Mouse (Mus musculus): Measurements from ENCODE around the gene Cd36. TPM values are rescaled to one million over a fixed set of nuclear protein-coding genes. Genes with fewer than 3 reads are reported as not detected.

The Cd36 gene
- polyA plus RNA-seq, 1 experiment from 2014 or later: 5.0 TPM

- Histone ChIP-seq H3K4me1 (replicated peaks) (no peaks in the 10 kb centered on the region), H3K36me3 (no peaks in the 10 kb centered on the region), H3K4me3 (replicated peaks) (no peak overlapping the region), H3K9me3 (no peaks in the 10 kb centered on the region), H3K27me3 (no peaks in the 10 kb centered on the region), H3K27ac (no peak overlapping the region), H3K4me2 (replicated peaks) (no peak overlapping the region), H3K9ac (replicated peaks) (no peak overlapping the region)
- 85% methylated on average over 3 of the region's 3 CpGs for WGBS
- ATAC-seq: no peak
Measured at GRCm38 (mm10) chr5:17854127-17854923, 34.3 kb downstream of the Cd36 start.

DNA sequence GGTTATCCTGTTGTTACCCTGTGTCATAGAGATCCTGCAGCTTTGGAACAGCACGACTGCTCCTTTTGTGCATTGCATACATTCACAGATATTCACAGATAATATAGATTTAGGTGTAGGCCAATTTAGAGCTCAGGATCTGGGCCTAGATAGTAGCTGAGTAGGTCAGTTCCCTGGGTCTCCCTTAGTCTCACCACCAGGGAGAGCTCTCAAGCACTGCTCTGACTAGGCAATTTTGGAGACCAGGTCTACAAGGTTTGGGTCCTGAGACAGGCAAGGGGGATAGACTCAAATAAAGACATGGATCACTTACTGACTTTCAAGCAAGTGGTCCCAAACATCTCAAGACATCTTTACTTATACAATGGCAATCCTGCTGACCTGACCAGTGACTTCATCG, 38.0 kb downstream of the Cd36 start:
- no peaks in the 10 kb centered on the region for H3K9me3 ChIP-seq
- H3K4me2 ChIP-seq (replicated peaks): no peak overlapping the region
- no peak for ATAC-seq
- H3K9ac ChIP-seq (replicated peaks): no peak overlapping the region
- no peak overlapping the region for H3K27ac ChIP-seq
- no peaks in the 10 kb centered on the region for H3K36me3 ChIP-seq
- no peaks in the 10 kb centered on the region for H3K4me1 ChIP-seq (replicated peaks)
- no peak overlapping the region for H3K4me3 ChIP-seq (replicated peaks)
- no peaks in the 10 kb centered on the region for H3K27me3 ChIP-seq
- 78% methylated on average over 2 of the region's 2 CpGs for WGBS

DNA sequence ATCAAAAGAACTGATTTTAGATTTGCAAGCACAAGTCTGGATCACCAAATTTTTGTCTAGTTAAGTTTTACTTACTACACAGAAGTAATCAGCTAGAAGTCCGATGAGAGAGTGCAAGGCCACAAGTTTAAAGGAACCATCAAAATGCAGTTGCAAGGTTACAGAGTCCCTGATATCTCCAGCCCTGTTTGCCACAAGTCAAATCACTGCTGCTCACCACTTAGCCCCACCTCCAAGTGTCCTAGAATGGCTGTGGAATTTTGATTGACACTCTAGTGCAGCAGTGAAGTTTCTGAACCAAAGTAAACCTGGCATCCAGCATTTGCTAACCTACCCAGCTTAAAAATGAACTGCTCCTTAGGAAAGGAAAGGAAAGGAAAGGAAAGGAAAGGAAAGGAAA, 39.0 kb downstream of the Cd36 start:
- no peak for ATAC-seq
- no peaks in the 10 kb centered on the region for H3K4me1 ChIP-seq (replicated peaks)
- H3K4me2 ChIP-seq (replicated peaks): no peak overlapping the region
- no peak overlapping the region for H3K27ac ChIP-seq
- no peaks in the 10 kb centered on the region for H3K9me3 ChIP-seq
- no peak overlapping the region for H3K9ac ChIP-seq (replicated peaks)
- 76% methylated on average over 1 of the region's 1 CpGs for WGBS
- no peak overlapping the region for H3K4me3 ChIP-seq (replicated peaks)
- no peaks in the 10 kb centered on the region for H3K36me3 ChIP-seq
- no peaks in the 10 kb centered on the region for H3K27me3 ChIP-seq

GRCm38 (mm10) chr5:17848733-17849132, 39.9 kb downstream of the Cd36 start:
- Histone ChIP-seq H3K4me1 (replicated peaks) (no peaks in the 10 kb centered on the region), H3K9me3 (no peaks in the 10 kb centered on the region), H3K9ac (replicated peaks) (no peak overlapping the region), H3K36me3 (no peaks in the 10 kb centered on the region), H3K4me3 (replicated peaks) (no peak overlapping the region), H3K4me2 (replicated peaks) (no peak overlapping the region), H3K27ac (no peak overlapping the region), H3K27me3 (no peaks in the 10 kb centered on the region)
- no peak for ATAC-seq
- WGBS: 92% methylated on average over 2 of the region's 2 CpGs

DNA sequence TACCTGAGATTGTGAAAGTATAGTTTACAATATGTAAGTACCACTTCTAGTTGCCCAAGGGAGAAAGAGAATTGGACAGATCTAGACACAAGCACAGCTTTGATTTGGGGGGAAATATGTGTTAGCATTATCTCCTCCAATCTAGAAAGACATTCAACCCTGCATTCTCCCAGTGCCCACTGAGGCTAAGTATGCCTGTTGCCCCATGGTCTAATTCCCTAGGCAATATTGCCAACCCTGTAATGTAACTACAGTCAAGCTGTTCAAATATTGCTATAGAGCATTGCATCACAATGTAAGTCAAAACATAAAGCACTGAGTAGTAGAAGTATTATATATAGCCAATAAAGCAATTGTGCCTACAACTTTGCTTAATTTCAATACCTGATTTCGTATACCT, 40.3 kb downstream of the Cd36 start:
- no peak overlapping the region for H3K4me3 ChIP-seq (replicated peaks)
- no peak overlapping the region for H3K27ac ChIP-seq
- H3K4me2 ChIP-seq (replicated peaks): no peak overlapping the region
- no peak for ATAC-seq
- H3K9ac ChIP-seq (replicated peaks): no peak overlapping the region
- H3K27me3 ChIP-seq: no peaks in the 10 kb centered on the region
- H3K9me3 ChIP-seq: no peaks in the 10 kb centered on the region
- 88% methylated on average over 1 of the region's 1 CpGs for WGBS
- no peaks in the 10 kb centered on the region for H3K36me3 ChIP-seq
- no peaks in the 10 kb centered on the region for H3K4me1 ChIP-seq (replicated peaks)

GRCm38 (mm10) chr5:17843921-17844320, 44.7 kb downstream of the Cd36 start:
- 89% methylated on average over 3 of the region's 3 CpGs for WGBS
- H3K4me1 ChIP-seq (replicated peaks): no peaks in the 10 kb centered on the region
- H3K9ac ChIP-seq (replicated peaks): no peak overlapping the region
- no peak overlapping the region for H3K4me3 ChIP-seq (replicated peaks)
- no peak overlapping the region for H3K27ac ChIP-seq
- no peaks in the 10 kb centered on the region for H3K27me3 ChIP-seq
- H3K36me3 ChIP-seq: no peaks in the 10 kb centered on the region
- H3K9me3 ChIP-seq: no peaks in the 10 kb centered on the region
- H3K4me2 ChIP-seq (replicated peaks): no peak overlapping the region
- no peak for ATAC-seq

DNA sequence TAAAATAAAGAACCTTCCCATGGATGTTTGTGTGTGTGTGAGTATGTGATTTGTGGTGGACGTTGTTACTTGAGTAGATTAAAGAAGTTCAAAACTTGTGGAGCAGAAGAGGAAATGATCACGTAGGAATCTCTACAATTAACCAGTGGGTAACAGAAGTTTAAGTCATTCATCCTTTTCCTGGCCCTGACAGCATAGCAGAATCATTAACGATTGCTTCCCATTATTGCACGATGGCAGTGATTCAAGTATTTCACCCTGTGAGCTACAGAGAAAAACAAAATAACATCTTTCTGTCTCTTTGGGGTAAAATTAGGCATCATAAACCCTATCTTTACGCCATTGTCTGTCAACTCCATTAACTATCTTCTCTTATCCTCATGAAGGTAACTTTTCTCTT, 45.3 kb downstream of the Cd36 start:
- no peak overlapping the region for H3K4me2 ChIP-seq (replicated peaks)
- H3K9ac ChIP-seq (replicated peaks): no peak overlapping the region
- ATAC-seq: no peak
- H3K27me3 ChIP-seq: no peaks in the 10 kb centered on the region
- H3K27ac ChIP-seq: no peak overlapping the region
- H3K4me1 ChIP-seq (replicated peaks): no peaks in the 10 kb centered on the region
- H3K36me3 ChIP-seq: no peaks in the 10 kb centered on the region
- 88% methylated on average over 5 of the region's 5 CpGs for WGBS
- H3K4me3 ChIP-seq (replicated peaks): no peak overlapping the region
- no peaks in the 10 kb centered on the region for H3K9me3 ChIP-seq

DNA sequence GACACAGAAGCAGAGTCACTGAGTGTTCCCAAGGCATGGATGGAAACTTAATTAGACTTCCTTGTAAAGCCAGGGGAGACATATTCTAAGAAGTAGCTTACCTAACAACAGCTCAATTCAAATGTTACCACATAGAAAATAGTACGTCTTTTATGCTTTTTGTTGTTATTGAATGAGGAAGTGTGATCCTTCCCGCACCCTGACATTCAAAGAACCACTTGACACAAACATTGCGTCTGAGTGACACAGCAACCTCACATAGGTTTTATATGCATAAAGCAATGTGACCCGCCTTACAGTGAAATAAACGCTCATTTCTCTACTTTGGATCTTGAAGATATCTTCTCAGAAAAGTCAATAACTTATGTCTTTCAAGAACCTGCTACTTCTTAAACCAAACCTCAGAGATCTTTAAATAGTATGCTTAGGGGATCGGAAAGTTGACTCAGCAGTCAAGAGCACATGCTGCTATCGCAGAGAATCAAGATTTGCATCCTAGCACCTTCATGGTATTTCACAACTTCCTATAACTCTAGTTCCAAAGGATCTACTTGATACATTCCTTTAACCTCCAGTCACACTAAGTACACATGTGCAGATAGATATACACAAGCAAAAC, 46.4 kb downstream of the Cd36 start:
- no peak for ATAC-seq
- 90% methylated on average over 7 of the region's 7 CpGs for WGBS

DNA sequence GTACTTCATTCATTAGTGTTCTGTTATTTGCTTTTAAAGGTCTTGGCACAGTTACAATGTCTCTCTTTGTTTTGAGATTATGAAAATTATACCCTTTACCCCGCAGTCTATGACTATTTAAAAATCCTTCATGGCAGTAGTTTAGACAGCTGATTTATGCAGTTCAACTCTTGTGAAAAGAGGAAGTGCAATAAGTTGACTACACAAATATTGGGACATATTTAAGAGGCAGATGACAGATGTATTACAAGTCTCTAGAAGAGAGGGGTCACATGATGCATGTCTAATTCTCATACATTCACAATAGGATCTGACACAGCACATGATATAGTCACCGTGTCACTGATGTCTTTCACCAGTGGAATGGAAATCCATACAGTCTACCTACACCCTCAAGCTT, 49.1 kb downstream of the Cd36 start:
- Histone ChIP-seq H3K9ac (replicated peaks) (no peak overlapping the region), H3K27ac (no peak overlapping the region), H3K4me1 (replicated peaks) (no peaks in the 10 kb centered on the region), H3K9me3 (no peaks in the 10 kb centered on the region), H3K36me3 (no peaks in the 10 kb centered on the region), H3K4me3 (replicated peaks) (no peak overlapping the region), H3K27me3 (no peaks in the 10 kb centered on the region), H3K4me2 (replicated peaks) (no peak overlapping the region)
- WGBS: 80% methylated on average over 2 of the region's 2 CpGs
- no peak for ATAC-seq

More for the DNA sequence above, 46.4 kb downstream of the Cd36 start:
- Histone ChIP-seq H3K4me3 (replicated peaks) (no peak overlapping the region), H3K36me3 (no peaks in the 10 kb centered on the region), H3K9ac (replicated peaks) (no peak overlapping the region), H3K27me3 (no peaks in the 10 kb centered on the region), H3K9me3 (no peaks in the 10 kb centered on the region), H3K4me2 (replicated peaks) (no peak overlapping the region), H3K4me1 (replicated peaks) (no peaks in the 10 kb centered on the region), H3K27ac (no peak overlapping the region)

DNA sequence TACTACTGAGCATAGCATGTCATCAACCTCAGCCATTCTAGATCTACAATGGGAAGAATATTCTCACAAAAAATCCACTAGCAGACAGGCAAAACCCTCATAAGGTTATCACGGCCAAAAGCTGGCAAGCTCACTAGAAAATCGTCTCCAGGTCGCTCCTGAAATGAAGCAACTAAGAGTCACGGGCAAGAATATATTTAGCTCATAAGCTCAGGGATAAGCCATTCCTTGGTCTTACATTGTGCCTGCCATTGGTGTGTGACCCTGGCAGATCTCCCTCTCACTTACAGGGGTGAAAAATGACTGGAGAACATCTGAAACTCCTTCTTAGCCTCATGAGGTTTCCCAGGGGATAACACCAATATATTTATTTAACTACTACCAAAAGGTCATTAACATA, 52.2 kb downstream of the Cd36 start:
- Histone ChIP-seq H3K9me3 (no peaks in the 10 kb centered on the region), H3K27me3 (no peaks in the 10 kb centered on the region), H3K9ac (replicated peaks) (no peak overlapping the region), H3K4me2 (replicated peaks) (no peak overlapping the region), H3K4me3 (replicated peaks) (no peak overlapping the region), H3K27ac (no peak overlapping the region), H3K4me1 (replicated peaks) (no peaks in the 10 kb centered on the region), H3K36me3 (no peaks in the 10 kb centered on the region)
- no peak for ATAC-seq
- 83% methylated on average over 4 of the region's 4 CpGs for WGBS

DNA sequence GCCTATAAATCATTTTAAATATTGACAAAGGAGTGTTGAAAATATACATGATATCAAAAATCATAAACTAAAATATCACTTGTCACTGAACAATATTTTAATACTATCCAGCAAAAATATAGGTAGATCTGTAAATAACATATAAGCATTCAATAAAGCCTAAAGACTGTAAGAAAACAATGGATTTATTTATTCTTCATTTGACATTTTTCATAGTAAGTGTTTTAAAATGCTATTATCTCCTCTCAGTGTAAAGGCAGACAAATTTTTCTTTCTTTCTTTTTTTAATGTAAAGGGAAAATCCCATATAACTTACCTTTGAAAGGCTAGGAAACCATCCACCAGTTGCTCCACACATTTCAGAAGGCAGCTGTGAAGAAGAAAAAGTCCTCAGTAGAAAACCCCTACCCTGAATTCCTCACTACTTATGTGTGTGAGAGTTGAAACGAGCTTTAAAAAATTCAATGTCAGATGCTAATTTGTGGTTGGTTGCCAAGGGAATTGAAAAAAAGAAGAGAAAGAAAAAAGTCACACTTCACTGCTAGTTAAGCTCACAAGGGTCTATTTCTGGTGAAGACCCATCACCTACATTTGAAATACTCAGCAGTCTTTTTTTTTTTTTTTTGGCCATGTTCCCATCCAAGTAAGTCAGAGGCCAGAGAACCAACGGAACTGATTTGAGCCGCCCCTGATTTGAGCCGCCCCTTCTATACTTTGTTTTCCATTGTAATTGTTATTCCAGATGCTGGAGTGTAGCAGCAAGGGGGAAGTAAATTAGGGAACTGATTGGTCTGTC, 53.1 kb downstream of the Cd36 start:
- no peak overlapping the region for H3K4me3 ChIP-seq (replicated peaks)
- H3K27me3 ChIP-seq: no peaks in the 10 kb centered on the region
- H3K4me1 ChIP-seq (replicated peaks): no peaks in the 10 kb centered on the region
- H3K27ac ChIP-seq: no peak overlapping the region
- H3K9ac ChIP-seq (replicated peaks): no peak overlapping the region
- 27% methylated on average over 4 of the region's 4 CpGs for WGBS
- H3K36me3 ChIP-seq: no peaks in the 10 kb centered on the region
- no peaks in the 10 kb centered on the region for H3K9me3 ChIP-seq
- ATAC-seq: no peak
- H3K4me2 ChIP-seq (replicated peaks): no peak overlapping the region

DNA sequence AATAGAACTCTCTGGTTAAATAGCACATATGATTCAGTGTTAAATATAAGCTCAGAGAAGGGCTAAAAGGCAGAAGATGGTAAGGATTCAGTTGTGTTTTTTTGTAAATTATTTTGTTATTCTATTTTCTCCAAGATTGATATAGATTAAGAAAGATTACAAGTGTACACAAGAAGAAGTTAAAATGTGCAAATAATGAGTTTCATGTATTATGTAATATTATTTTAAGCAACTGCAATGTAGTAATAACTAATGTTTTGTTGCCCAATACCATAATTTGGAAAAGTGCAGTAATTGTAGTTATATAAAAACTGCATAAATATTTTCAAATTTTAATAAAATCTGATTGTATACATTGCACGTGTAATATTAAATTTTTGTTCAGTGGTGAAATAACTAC, 54.8 kb downstream of the Cd36 start:
- Histone ChIP-seq H3K4me3 (replicated peaks) (no peak overlapping the region), H3K9ac (replicated peaks) (no peak overlapping the region), H3K4me1 (replicated peaks) (no peaks in the 10 kb centered on the region), H3K27ac (no peak overlapping the region), H3K4me2 (replicated peaks) (no peak overlapping the region), H3K9me3 (no peaks in the 10 kb centered on the region), H3K27me3 (no peaks in the 10 kb centered on the region), H3K36me3 (no peaks in the 10 kb centered on the region)
- ATAC-seq: no peak
- 93% methylated on average over 1 of the region's 1 CpGs for WGBS
